Mouse (Mus musculus) ES-Bruce4 (cell line): ENCODE measurements around the gene Il25.
"Not testable (repeated sequence)": the region's sequence is repeated elsewhere in the genome, so short reads cannot be mapped to it uniquely, and the experiment has no call there.

Experiments used
- CTCF ChIP-seq: IDR thresholded peaks from one replicate; pipeline ENCODE4 v1.8.1; 2011; ENCODE audit warnings: low read depth, low read length
- EP300 ChIP-seq: IDR thresholded peaks from 2 replicates; pipeline ENCODE4 v1.6.1; 2011; ENCODE audit warnings: low read depth, low read length; ENCODE audit not compliant: insufficient read depth
- POLR2A ChIP-seq: IDR thresholded peaks from one replicate; pipeline ENCODE4 v1.8.1; 2011; ENCODE audit warnings: low read length; ENCODE audit not compliant: insufficient read depth

GRCm38 (mm10) chr14:54947008-54947407 is 14.5 kb downstream of the Il25 start:
- not testable (repeated sequence) for TF ChIP-seq EP300, POLR2A, CTCF
